Mouse (Mus musculus) kidney, adult 2 months (tissue): Measurements from ENCODE around the gene Prr29.

Experiments used
- CTCF ChIP-seq: fragments of 200-500 bp; conservative IDR thresholded peaks from 2 replicates; pipeline ENCODE4 v1.5.1; 2011; ENCODE audit warnings: low read depth, mild to moderate bottlenecking, control low read depth, low read length, moderate library complexity, mixed read lengths; ENCODE audit not compliant: insufficient read depth, insufficient read length
- POLR2A ChIP-seq: fragments of 200-500 bp; IDR thresholded peaks from one replicate; pipeline ENCODE4 v1.6.1; 2011; ENCODE audit warnings: low read depth, low read length, control low read depth

DNA sequence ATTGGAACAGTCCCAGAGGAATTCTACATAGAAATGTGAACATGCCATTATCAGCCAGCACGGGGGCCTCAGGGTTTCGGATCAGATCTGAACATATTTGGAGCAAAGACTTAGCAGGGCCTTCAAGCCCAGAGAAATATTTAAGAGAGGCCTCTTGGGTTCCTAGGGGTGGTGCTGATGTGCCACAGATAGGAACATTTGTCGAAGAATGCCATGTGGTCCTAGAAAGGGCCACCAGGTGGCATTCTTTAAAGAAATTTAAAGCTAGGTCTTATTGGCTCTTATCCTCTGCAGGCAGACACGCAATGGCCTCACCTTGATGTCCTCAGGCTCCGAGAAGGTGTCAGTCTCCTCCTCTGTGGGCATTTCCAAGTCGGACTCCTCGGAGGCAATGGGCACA lies 35.6 kb upstream of the Prr29 start:
- TF ChIP-seq CTCF (peak; percentile 44), POLR2A (no peak)
